ENCODE assay signal across 8 mouse cellular contexts in genomic region chr6:108570351-108571041, GRCm38 (mm10).
DNase-seq lines count a peak whose midpoint lies in the region; ATAC-seq and TF ChIP-seq lines count a peak whose summit lies in the region.

No protein-coding gene starts in this region.

- peak; percentile 8 for ATAC-seq in granulocyte monocyte progenitor cell, adult 5-6 weeks (replicated peaks; ENCODE audit: poor library complexity, severe bottlenecking)
- peak; percentile 41 for ATAC-seq in intestine, embryonic 16.5 days
- 0 out of 2 replicates have a peak, but pooled peaks have one; percentile 52 for ATAC-seq in neural tube, embryonic 13.5 days (ENCODE audit: low read depth)

- intact Hi-C loops in left cerebral cortex, postnatal 25 days (cut with DNase I) = loop anchor here (1.0 to 5.0 kb wide), 3 partner anchors 90 to 142 kb away; partner anchors contain the start of gene Bhlhe40

- H3K9me3 ChIP-seq in intestine, embryonic 16.5 days (ENCODE audit: control insufficient read depth, low read length) = no peaks in the 10 kb centered on the region
- H3K9me3 ChIP-seq in neural tube, embryonic 13.5 days = no peaks in the 10 kb centered on the region

- H3K9ac ChIP-seq in intestine, embryonic 16.5 days (ENCODE audit: low read depth, low read length) = peak overlapping the region; percentile 68
- peak overlapping the region; percentile 65 for H3K9ac ChIP-seq in neural tube, embryonic 13.5 days

- 22% methylated on average over 11 of the region's 11 CpGs for WGBS in intestine, embryonic 16.5 days
- 20% methylated on average over 11 of the region's 11 CpGs for WGBS in lung, adult 2 months
- 31% methylated on average over 11 of the region's 11 CpGs for WGBS in neural tube, embryonic 13.5 days

- H3K27me3 ChIP-seq in intestine, embryonic 16.5 days (replicated peaks; ENCODE audit: control insufficient read depth, insufficient read depth, low read length) = no peaks in the 10 kb centered on the region
- H3K27me3 ChIP-seq in neural tube, embryonic 13.5 days = no peaks in the 10 kb centered on the region

- peak overlapping the region; percentile 73 for H3K4me2 ChIP-seq in intestine, embryonic 16.5 days (ENCODE audit: low read depth, low read length)
- peak overlapping the region; percentile 65 for H3K4me2 ChIP-seq in neural tube, embryonic 13.5 days

- no peaks in the 10 kb centered on the region for H3K36me3 ChIP-seq in intestine, embryonic 16.5 days (ENCODE audit: control insufficient read depth, insufficient read depth, low read length)
- H3K36me3 ChIP-seq in neural tube, embryonic 13.5 days = no peaks in the 10 kb centered on the region

- TF ChIP-seq CTCF in lung, adult 2 months (IDR thresholded peaks at IDR 0.05; ENCODE audit: insufficient read depth, low read length) = no peak

- peak overlapping the region; percentile 26 for H3K4me3 ChIP-seq in brown adipose tissue, adult 24 weeks (ENCODE audit: insufficient read depth, low read depth, low read length)
- H3K4me3 ChIP-seq in intestine, embryonic 16.5 days (ENCODE audit: low read length) = peak overlapping the region; percentile 48
- peak overlapping the region; percentile 67 for H3K4me3 ChIP-seq in lung, adult 2 months (replicated peaks; ENCODE audit: extremely low read depth, low read depth, low read length)
- peak overlapping the region; percentile 37 for H3K4me3 ChIP-seq in neural tube, embryonic 13.5 days

- 0 out of 2 replicates have a peak, but pooled peaks cover 4% of the 10 kb centered on the region for H3K4me1 ChIP-seq in brown adipose tissue, adult 24 weeks (ENCODE audit: control insufficient read depth, insufficient read depth, insufficient read length, low read length)
- peaks cover 21% of the 10 kb centered on the region for H3K4me1 ChIP-seq in intestine, embryonic 16.5 days (ENCODE audit: control insufficient read depth, insufficient read depth, low read length)
- H3K4me1 ChIP-seq in lung, adult 2 months (ENCODE audit: control insufficient read depth, insufficient read depth, low read length) = peaks cover 14% of the 10 kb centered on the region
- H3K4me1 ChIP-seq in neural tube, embryonic 13.5 days (replicated peaks) = peaks cover 14% of the 10 kb centered on the region

- DNase-seq in cerebellum, adult 9-11 months = peak; percentile 7
- DNase-seq in cerebellum, postnatal 4 days (ENCODE audit: low spot score in 2 of 2) = no peak
- peak; percentile 61 for DNase-seq in lung, adult 2 months
- no peak for DNase-seq in left cerebral cortex, postnatal 25 days (ENCODE audit: low spot score in 2 of 2)

- TF ChIP-seq POLR2A in lung, adult 2 months (IDR thresholded peaks at IDR 0.05; ENCODE audit: borderline replicate concordance, extremely low read depth, low read depth, low read length) = no peak

- peak overlapping the region; percentile 95 for H3K27ac ChIP-seq in brown adipose tissue, adult 24 weeks (replicated peaks; ENCODE audit: low read depth, low read length)
- H3K27ac ChIP-seq in intestine, embryonic 16.5 days (ENCODE audit: low read length) = peak overlapping the region; percentile 96
- H3K27ac ChIP-seq in neural tube, embryonic 13.5 days (replicated peaks) = no peak overlapping the region

Comparison
In these comparisons a context has a peak if more than half of its experiments do, and no peak if none do; other contexts are left out.
1. DNase-seq: peak in cerebellum, adult 9-11 months (single experiment) and lung, adult 2 months (single experiment); none in cerebellum, postnatal 4 days (0 of 2) and left cerebral cortex, postnatal 25 days (0 of 2).
2. Peak in every context shown above with its lines, with median percentiles within 50 percentile points of each other: H3K4me3 ChIP-seq and ATAC-seq.